Mouse (Mus musculus) testis, adult 2 months (tissue): ENCODE data around the gene Gnao1. TPM values are rescaled to one million over a fixed set of nuclear protein-coding genes. Genes with fewer than 3 reads are reported as not detected.
A peak's percentile ranks its signal among the peaks of the same experiment; 100 is the strongest.

ENCODE experiments used
- H3K27ac ChIP-seq: fragments of 200-500 bp; 2 replicates; pipeline ENCODE4 v1.5.1; 2012; ENCODE audit warnings: low read depth, low read length; ENCODE audit not compliant: control insufficient read depth, insufficient read depth
- H3K27me3 ChIP-seq: fragments of 200-500 bp; 2 replicates; pipeline ENCODE4 v1.6.1; 2012; ENCODE audit warnings: mild to moderate bottlenecking, low read length, moderate library complexity; ENCODE audit not compliant: control insufficient read depth, insufficient read depth
- H3K36me3 ChIP-seq: fragments of 200-500 bp; 2 replicates; pipeline ENCODE4 v1.6.1; 2012; ENCODE audit warnings: mild to moderate bottlenecking, low read length; ENCODE audit not compliant: control insufficient read depth, insufficient read depth
- H3K4me1 ChIP-seq: fragments of 200-500 bp; 2 replicates; pipeline ENCODE4 v1.6.1; 2012; ENCODE audit warnings: low read length; ENCODE audit not compliant: control insufficient read depth, insufficient read depth
- H3K4me3 ChIP-seq: fragments of 200-500 bp; 2 replicates; pipeline ENCODE4 v1.5.1; 2012; ENCODE audit warnings: low read depth, mild to moderate bottlenecking, low read length, moderate library complexity, mixed read lengths; ENCODE audit not compliant: control insufficient read depth
- CTCF ChIP-seq: fragments of 200-500 bp; IDR thresholded peaks from 2 replicates; pipeline ENCODE4 v1.5.1; 2012; ENCODE audit warnings: low read depth, mild to moderate bottlenecking, inconsistent platforms, low read length, moderate library complexity; ENCODE audit not compliant: control insufficient read depth, insufficient read depth, insufficient replicate concordance
- POLR2A ChIP-seq: fragments of 200-500 bp; IDR thresholded peaks from 2 replicates; pipeline ENCODE4 v1.6.1; 2012; ENCODE audit warnings: low read depth, mild to moderate bottlenecking, inconsistent platforms, low read length, moderate library complexity; ENCODE audit not compliant: control insufficient read depth
- polyA plus RNA-seq: library from polyadenylated mRNA; depleted of rRNA; stranded (reverse); fragments of >200 nt; gene quantifications from 2 replicates; pipeline ENCODE4 v1.2.3, GENCODE M21; 2012; rRNA removed

The Gnao1 gene
- 27.0 and 28.4 TPM in 2 replicates for polyA plus RNA-seq

- H3K27ac ChIP-seq, result peak within 1 kb of the TSS; percentile 87
- H3K4me1 ChIP-seq, result peaks cover 19% of the 10 kb centered on the region
- H3K27me3 ChIP-seq, result no peaks in the 10 kb centered on the region
- H3K36me3 ChIP-seq, result no peaks in the 10 kb centered on the region
- peak within 1 kb of the TSS; percentile 91 for H3K4me3 ChIP-seq
- TF ChIP-seq POLR2A, result no peak
These were observed at the start of gene Gnao1 for GRCm38 (mm10) chr8:93809686-93810027. TSS of gene Gnao1 (plus strand) at chr8:93809966.

GRCm38 (mm10) chr8:93777605-93778004 lies 32.2 kb upstream of the Gnao1 start:
- TF ChIP-seq POLR2A (no peak), CTCF (no peak)

GRCm38 (mm10) chr8:93809226-93809625 lies 540 bp upstream of the Gnao1 start:
- peaks cover 19% of the 10 kb centered on the region for H3K4me1 ChIP-seq
- TF ChIP-seq CTCF (no peak), POLR2A (no peak)
- no peaks in the 10 kb centered on the region for H3K36me3 ChIP-seq
- H3K27ac ChIP-seq, result no peak overlapping the region
- H3K27me3 ChIP-seq, result no peaks in the 10 kb centered on the region
- no peak overlapping the region for H3K4me3 ChIP-seq

More at GRCm38 (mm10) chr8:93777605-93778004, 32.2 kb upstream of the Gnao1 start:
- H3K4me1 ChIP-seq, result no peaks in the 10 kb centered on the region
- H3K27ac ChIP-seq, result no peak overlapping the region
- H3K36me3 ChIP-seq, result no peaks in the 10 kb centered on the region
- H3K27me3 ChIP-seq, result no peaks in the 10 kb centered on the region
- H3K4me3 ChIP-seq, result no peak overlapping the region

DNA sequence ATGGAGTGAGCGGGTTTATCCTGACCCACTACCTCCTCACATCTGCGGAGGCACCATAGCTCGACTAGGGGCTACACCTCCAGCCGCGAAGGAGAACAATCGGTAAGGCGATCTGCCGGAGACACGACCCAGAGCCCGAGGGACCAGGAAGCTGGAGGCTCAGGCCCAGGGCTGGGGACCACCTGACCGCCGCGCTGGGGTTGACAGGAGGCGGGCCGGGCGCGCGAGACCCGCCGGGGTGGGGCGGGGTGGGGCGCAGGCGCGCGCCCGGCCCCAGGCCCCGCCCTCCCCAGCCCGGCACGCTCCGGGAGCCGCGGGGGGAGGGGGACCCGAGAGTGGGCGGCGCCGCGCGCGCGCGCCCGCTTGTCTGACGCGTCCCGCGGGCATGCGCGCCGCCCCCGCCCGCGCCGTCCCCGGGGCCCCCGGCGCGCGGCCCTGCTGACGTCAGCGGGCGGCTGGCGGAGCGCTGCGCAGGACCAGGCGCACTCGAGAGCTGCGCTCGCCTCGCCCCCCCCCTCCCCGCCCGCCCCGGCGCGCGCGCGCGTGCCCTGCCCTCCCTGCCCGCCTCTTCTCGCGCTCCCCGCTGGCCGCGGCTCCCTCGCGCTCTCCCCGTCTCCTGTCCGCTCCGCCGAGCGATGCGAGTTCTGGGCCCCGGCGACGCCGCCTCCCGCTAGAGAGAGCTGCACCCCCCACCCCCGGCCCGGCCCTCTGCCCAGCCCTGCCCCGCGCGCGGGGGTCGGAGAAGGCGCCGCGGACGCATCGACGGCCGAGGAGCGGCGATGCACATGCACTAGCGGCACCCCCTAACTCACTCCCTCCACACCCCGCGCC lies 477 bp downstream of the Gnao1 start:
- Histone ChIP-seq H3K4me1 (peaks cover 19% of the 10 kb centered on the region), H3K27me3 (no peaks in the 10 kb centered on the region), H3K36me3 (no peaks in the 10 kb centered on the region), H3K27ac (peak overlapping the region; percentile 87), H3K4me3 (peak overlapping the region; percentile 91)
- TF ChIP-seq CTCF (no peak), POLR2A (0 out of 2 replicates have a peak, but pooled peaks have one; percentile 21)

DNA sequence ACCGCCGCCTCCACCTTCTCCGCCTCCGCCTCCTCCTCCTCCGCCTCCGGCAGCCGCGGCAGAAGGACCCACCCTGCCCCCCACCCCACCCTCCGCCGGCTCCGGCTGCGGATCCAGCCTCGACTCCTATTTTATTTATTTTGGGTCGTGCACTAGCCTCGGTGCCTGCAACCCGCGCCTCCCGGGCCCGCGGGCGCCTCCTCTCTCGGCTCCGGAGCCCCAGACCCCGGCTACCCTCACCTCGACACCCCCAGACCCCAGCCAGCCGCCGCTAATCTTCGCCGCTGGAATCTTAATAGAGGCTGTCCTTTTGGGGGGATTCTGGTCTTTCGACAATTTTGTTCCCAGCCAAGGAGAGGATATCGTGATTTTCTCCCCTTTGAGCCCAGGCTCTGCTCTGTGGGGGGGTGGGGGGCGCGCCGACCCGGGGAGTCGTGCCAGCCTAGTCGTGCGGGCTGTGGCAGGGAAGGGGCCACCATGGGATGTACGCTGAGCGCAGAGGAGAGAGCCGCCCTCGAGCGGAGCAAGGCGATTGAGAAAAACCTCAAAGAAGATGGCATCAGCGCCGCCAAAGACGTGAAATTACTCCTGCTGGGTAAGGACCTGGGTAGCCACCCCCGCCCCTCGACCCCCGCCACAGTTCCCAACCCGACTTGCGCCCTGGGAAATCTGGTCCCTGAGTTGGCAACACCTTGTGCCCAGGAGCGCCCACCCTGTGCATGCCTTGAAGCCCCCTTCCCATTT lies 1.3 kb downstream of the Gnao1 start:
- H3K27ac ChIP-seq, result peak overlapping the region; percentile 100
- peak overlapping the region; percentile 88 for H3K4me3 ChIP-seq
- TF ChIP-seq POLR2A (peak; percentile 44), CTCF (no peak)
- peaks cover 19% of the 10 kb centered on the region for H3K4me1 ChIP-seq
- no peaks in the 10 kb centered on the region for H3K36me3 ChIP-seq
- no peaks in the 10 kb centered on the region for H3K27me3 ChIP-seq

DNA sequence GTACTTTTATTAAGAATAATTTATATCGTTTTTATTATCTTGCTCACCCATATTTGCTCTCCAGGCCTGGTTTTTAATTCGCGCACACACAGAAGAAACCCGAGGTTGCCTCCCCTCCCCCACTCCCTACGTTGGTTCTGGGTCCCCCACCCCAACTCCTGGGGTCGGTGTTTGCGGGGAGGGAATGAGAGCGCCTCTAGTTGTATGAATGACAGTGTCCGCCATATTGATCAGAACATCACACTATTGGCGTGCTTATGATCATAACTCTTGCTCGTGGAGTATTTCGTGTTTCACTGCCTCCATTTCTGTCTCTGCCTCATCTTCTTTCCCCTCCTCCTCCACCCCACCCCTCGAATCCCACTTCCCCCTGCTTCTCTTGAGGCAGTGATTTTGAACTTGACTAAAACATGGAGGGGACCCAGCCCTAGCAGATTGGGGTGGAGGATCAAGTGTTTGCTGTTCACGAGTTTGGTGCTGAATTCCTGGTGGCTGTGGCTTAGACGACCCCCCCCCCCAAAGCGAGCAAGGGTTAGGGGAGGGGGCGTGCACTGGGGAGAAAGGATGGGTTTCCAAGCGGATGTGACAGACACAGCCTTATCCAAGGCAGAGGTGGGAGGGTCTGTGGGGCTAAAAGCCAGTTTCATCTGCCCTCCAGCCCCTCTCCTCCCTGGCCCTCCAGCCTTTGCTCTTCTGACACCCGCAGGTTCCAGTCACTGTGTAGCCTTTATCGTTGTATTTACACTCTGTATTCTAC lies 2.1 kb downstream of the Gnao1 start:
- Histone ChIP-seq H3K4me3 (peak overlapping the region; percentile 88), H3K27ac (peak overlapping the region; percentile 100), H3K4me1 (peaks cover 19% of the 10 kb centered on the region), H3K36me3 (peaks cover 1% of the 10 kb centered on the region; the same call in 1 of the 2 replicates), H3K27me3 (no peaks in the 10 kb centered on the region)
- no peak for TF ChIP-seq CTCF
- TF ChIP-seq POLR2A, result 0 out of 2 replicates have a peak, but pooled peaks have one; percentile 18
